ENCODE assay signal across 25 mouse cellular contexts in genomic region chr12:110276034-110276433, GRCm38 (mm10). TPM values are rescaled to one million over a fixed set of nuclear protein-coding genes. Genes with fewer than 3 reads are reported as not detected.
DNase-seq lines count a peak whose midpoint lies in the region; ATAC-seq and TF ChIP-seq lines count a peak whose summit lies in the region.
"Had no signal": no experiment of that assay in that cellular context is flagged by ENCODE, and none has a peak within 500 bp of the region (broad histone marks: within the 10 kb centered on the region; RNA-seq: fewer than 3 reads in every experiment).

No protein-coding gene starts in this region.

- TF ChIP-seq CTCF in kidney, postnatal 0 days (IDR thresholded peaks at IDR 0.05; ENCODE audit: low read depth) = peak; percentile 34; the same call in 1 of the 2 replicates
- TF ChIP-seq CTCF in brain, embryonic 14.5 days (IDR thresholded peaks at IDR 0.05; ENCODE audit: borderline replicate concordance, extremely low read depth, insufficient read depth, insufficient read length) = peak; percentile 13; the same call in 1 of the 2 replicates

- H3K9ac ChIP-seq in kidney, postnatal 0 days (ENCODE audit: low read depth, low read length) = no peak overlapping the region
- H3K9ac ChIP-seq in kidney, embryonic 16.5 days (replicated peaks; ENCODE audit: low read length) = no peak overlapping the region
- H3K9ac ChIP-seq: heart, embryonic 13.5 days; hindbrain, embryonic 15.5 days; midbrain, embryonic 13.5 days; neural tube, embryonic 13.5 days had no signal

- no peak for ATAC-seq in kidney, postnatal 0 days (replicated peaks; ENCODE audit: low FRiP score, low read depth)
- no peak for ATAC-seq in kidney, embryonic 16.5 days (ENCODE audit: low FRiP score, low TSS enrichment)
- ATAC-seq: activated CD4-positive, CD25-positive, alpha-beta regulatory T cell, adult 4 months; midbrain, embryonic 13.5 days had no signal

- H3K27ac ChIP-seq in kidney, postnatal 0 days = no peak overlapping the region
- H3K27ac ChIP-seq in kidney, embryonic 16.5 days (ENCODE audit: low read length) = no peak overlapping the region
- H3K27ac ChIP-seq: forebrain, embryonic 10.5 days; heart, embryonic 13.5 days; hindbrain, embryonic 15.5 days; midbrain, embryonic 13.5 days; neural tube, embryonic 13.5 days had no signal

- H3K4me1 ChIP-seq in kidney, postnatal 0 days (replicated peaks; ENCODE audit: insufficient read depth, low read length) = peaks cover 6% of the 10 kb centered on the region
- H3K4me1 ChIP-seq in kidney, embryonic 16.5 days (ENCODE audit: insufficient read depth, low read length) = peaks cover 20% of the 10 kb centered on the region; the same call in 1 of the 2 replicates

- peak; percentile 40 for DNase-seq in adrenal gland, postnatal 10 days
- no peak for DNase-seq in adrenal gland, adult 18-20 months (ENCODE audit: low spot score in 2 of 2)
- DNase-seq in kidney, postnatal 0 days (ENCODE audit: low spot score) = no peak
- DNase-seq in lung, postnatal 10 days = peak; percentile 11
- DNase-seq in lung, postnatal 4 days = no peak
- DNase-seq in brain, embryonic 14.5 days (ENCODE audit: low read depth) = no peak
- no peak for DNase-seq in right cerebral cortex, adult 2 months (ENCODE audit: low spot score in 2 of 2)
- DNase-seq: cerebellum, adult 2 months; cerebellum, postnatal 36 days; heart, adult 11 months; kidney, adult 11 months; lung, adult 18-20 months; right cerebral cortex, postnatal 14 days; spleen, adult 18-20 months; thymus, adult 2 months had no signal

- no peak overlapping the region for H3K4me3 ChIP-seq in kidney, postnatal 0 days (replicated peaks; ENCODE audit: low read depth, low read length)
- no peak overlapping the region for H3K4me3 ChIP-seq in kidney, embryonic 16.5 days (ENCODE audit: low read length)
- H3K4me3 ChIP-seq: forebrain, embryonic 10.5 days; heart, embryonic 13.5 days; hindbrain, embryonic 15.5 days; midbrain, embryonic 13.5 days; neural tube, embryonic 13.5 days had no signal

- WGBS in kidney, postnatal 0 days = 79% methylated on average over 1 of the region's 1 CpGs
- WGBS in kidney, embryonic 16.5 days = 86% methylated on average over 1 of the region's 1 CpGs

- no peak for TF ChIP-seq POLR2A in brain, embryonic 14.5 days (IDR thresholded peaks at IDR 0.05; ENCODE audit: borderline replicate concordance, extremely low read depth, insufficient read depth, insufficient read length, poor library complexity, severe bottlenecking)

- H3K4me2 ChIP-seq in kidney, postnatal 0 days (ENCODE audit: low read length) = no peak overlapping the region
- H3K4me2 ChIP-seq in kidney, embryonic 16.5 days (replicated peaks; ENCODE audit: low read depth, low read length) = no peak overlapping the region
- H3K4me2 ChIP-seq: heart, embryonic 13.5 days; hindbrain, embryonic 15.5 days; midbrain, embryonic 13.5 days; neural tube, embryonic 13.5 days had no signal

- no peaks in the 10 kb centered on the region for H3K9me3 ChIP-seq in kidney, postnatal 0 days (replicated peaks; ENCODE audit: low read length)
- H3K9me3 ChIP-seq in kidney, embryonic 16.5 days (ENCODE audit: low read length) = no peaks in the 10 kb centered on the region
- H3K9me3 ChIP-seq: forebrain, embryonic 10.5 days; heart, embryonic 13.5 days; hindbrain, embryonic 15.5 days; midbrain, embryonic 13.5 days; neural tube, embryonic 13.5 days had no signal

- H3K36me3 ChIP-seq in kidney, postnatal 0 days (ENCODE audit: insufficient read depth, low read length) = no peaks in the 10 kb centered on the region
- H3K36me3 ChIP-seq in kidney, embryonic 16.5 days (ENCODE audit: insufficient read depth, low read length) = no peaks in the 10 kb centered on the region
- H3K36me3 ChIP-seq: forebrain, embryonic 10.5 days; G1E; heart, embryonic 13.5 days; hindbrain, embryonic 15.5 days; midbrain, embryonic 13.5 days; neural tube, embryonic 13.5 days had no signal

- H3K27me3 ChIP-seq in kidney, postnatal 0 days (ENCODE audit: insufficient read depth, low read length) = peaks cover 59% of the 10 kb centered on the region
- peaks cover 69% of the 10 kb centered on the region for H3K27me3 ChIP-seq in kidney, embryonic 16.5 days (ENCODE audit: insufficient read depth, low read length)

RNA-seq across cellular contexts. Expression of gene Dio3, which starts 2.8 kb away (rescaled TPM):
- 1 to 10 TPM; 1.5 to 1.7 TPM for total RNA-seq in adrenal gland, postnatal 10 days (2021)
- under 1 TPM; 0.23 to 0.48 TPM for total RNA-seq in adrenal gland, adult 18-20 months (2021)
- 0.20 and 0.22 TPM in 2 replicates for polyA plus RNA-seq in kidney, postnatal 0 days (2015; fragmentation: Nextera tagmentation; extraction: Ambion mirVana)
- 0.14 and 0.32 TPM in 2 replicates for polyA plus RNA-seq in kidney, embryonic 16.5 days (2015; fragmentation: Nextera tagmentation; extraction: Ambion mirVana)
- polyA plus RNA-seq in brain, embryonic 14.5 days (2012; rRNA removed) = 6.3 and 12.9 TPM in 2 replicates
- total RNA-seq: heart, postnatal 25 days; megakaryocyte progenitor cell, adult 5-6 weeks had no signal
- polyA plus RNA-seq: activated CD4-positive, CD25-positive, alpha-beta regulatory T cell, adult 4 months; G1E had no signal

Comparison
In these comparisons a context has a peak if more than half of its experiments do, and no peak if none do; other contexts are left out.
1. DNase-seq: peak in adrenal gland, postnatal 10 days (single experiment) and lung, postnatal 10 days (single experiment); none in adrenal gland, adult 18-20 months (0 of 2), kidney, postnatal 0 days (single experiment), lung, postnatal 4 days (0 of 2), brain, embryonic 14.5 days (single experiment) and right cerebral cortex, adult 2 months (0 of 2).